Mouse (Mus musculus) embryonic facial prominence, embryonic 10.5 days (tissue): ENCODE results near the gene B4gat1. TPM values are rescaled to one million over a fixed set of nuclear protein-coding genes. Genes with fewer than 3 reads are reported as not detected.
"Not testable (repeated sequence)": the region's sequence is repeated elsewhere in the genome, so short reads cannot be mapped to it uniquely, and the experiment has no call there.

Experiments used
- DNase-seq: peaks from one replicate; pipeline ENCODE4 v3.0.0-alpha.2; 2017; ENCODE audit warnings: low spot score
- H3K27ac ChIP-seq: fragments of 300-500 bp; sonication (generic); replicated peaks from 2 replicates; pipeline ENCODE4 v1.5.1; 2016; ENCODE audit warnings: mild to moderate bottlenecking
- H3K27me3 ChIP-seq: fragments of 300-500 bp; sonication (generic); replicated peaks from 2 replicates; pipeline ENCODE4 v1.6.1; 2016; ENCODE audit warnings: low read depth, mild to moderate bottlenecking; ENCODE audit not compliant: poor library complexity, severe bottlenecking
- H3K36me3 ChIP-seq: fragments of 300-500 bp; sonication (generic); replicated peaks from 2 replicates; pipeline ENCODE4 v1.6.1; 2016; ENCODE audit warnings: mild to moderate bottlenecking, moderate library complexity
- H3K4me1 ChIP-seq: fragments of 300-500 bp; sonication (generic); 2 replicates; pipeline ENCODE4 v1.6.1; 2016
- H3K4me3 ChIP-seq: fragments of 300-500 bp; sonication (generic); 2 replicates; pipeline ENCODE4 v1.5.1; 2016; ENCODE audit warnings: mild to moderate bottlenecking, moderate library complexity
- H3K9me3 ChIP-seq: fragments of 300-500 bp; sonication (generic); 2 replicates; pipeline ENCODE4 v1.6.1; 2016; ENCODE audit warnings: mild to moderate bottlenecking
- WGBS: fragments of 180-500 bp; shearing (Covaris S2); methylation state at CpG from one replicate; pipeline ENCODE4 v1.1.7; 2016; 5-methylcytosine and 5-hydroxymethylcytosine counted together
- polyA plus RNA-seq: library from polyadenylated mRNA; unstranded; fragments of >200 nt; fragmentation: Nextera tagmentation; extraction: Ambion mirVana; gene quantifications from 2 replicates; pipeline ENCODE4 v1.2.1, GENCODE M21; 2016

Gene B4gat1
- 34.7 and 36.1 TPM in 2 replicates for polyA plus RNA-seq

DNA sequence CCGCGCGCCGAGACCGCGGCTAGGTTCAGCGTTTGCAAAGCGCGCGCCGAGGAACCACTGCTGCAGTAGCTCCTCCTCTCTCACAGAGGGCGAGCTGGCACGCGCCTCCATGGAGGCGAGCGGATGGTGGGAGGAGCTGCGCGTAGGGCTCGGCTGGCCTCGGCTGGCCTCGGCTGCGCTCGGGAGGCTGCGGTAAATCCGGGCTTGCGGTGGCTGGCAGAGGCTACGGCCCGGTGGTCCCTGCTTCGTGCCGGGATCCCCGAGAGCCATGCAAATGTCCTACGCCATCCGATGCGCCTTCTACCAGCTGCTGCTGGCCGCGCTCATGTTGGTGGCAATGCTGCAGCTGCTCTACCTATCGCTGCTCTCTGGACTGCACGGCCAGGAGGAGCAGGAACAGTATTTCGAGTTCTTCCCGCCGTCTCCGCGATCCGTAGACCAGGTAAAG, at the start of gene B4gat1, which contains the start of gene AC124502.3:
TSS of gene B4gat1 (plus strand) at position 118 of the 448 bp plus-strand sequence.
TSS of gene AC124502.3 (plus strand) at position 183 of the 448 bp plus-strand sequence.
- H3K4me1 ChIP-seq, result peaks cover 45% of the 10 kb centered on the region
- peaks cover 12% of the 10 kb centered on the region for H3K36me3 ChIP-seq
- under 1% methylated on average over 44 of the region's 44 CpGs for WGBS
- peak within 1 kb of the TSS; percentile 95 for H3K4me3 ChIP-seq
- DNase-seq, result peak; percentile 94
- H3K27ac ChIP-seq, result peak within 1 kb of the TSS; percentile 95
- peaks cover 7% of the 10 kb centered on the region; the same call in 1 of the 2 replicates for H3K27me3 ChIP-seq
- no peaks in the 10 kb centered on the region for H3K9me3 ChIP-seq

- no peaks in the 10 kb centered on the region for H3K9me3 ChIP-seq
- H3K4me3 ChIP-seq, result peak overlapping the region; percentile 40; the same call in 1 of the 2 replicates
- H3K27ac ChIP-seq, result no peak overlapping the region
- peaks cover 11% of the 10 kb centered on the region for H3K4me1 ChIP-seq
- H3K27me3 ChIP-seq, result peaks cover 82% of the 10 kb centered on the region
- DNase-seq, result peak; percentile 95
- WGBS, result 4% methylated on average over 13 of the region's 13 CpGs
- H3K36me3 ChIP-seq, result no peaks in the 10 kb centered on the region
Measured at GRCm38 (mm10) chr19:4989013-4989412, 49.6 kb upstream of the B4gat1 start.

- peaks cover 11% of the 10 kb centered on the region for H3K4me1 ChIP-seq
- H3K27me3 ChIP-seq, result peaks cover 82% of the 10 kb centered on the region
- WGBS, result 16% methylated on average over 47 of the region's 47 CpGs
- H3K4me3 ChIP-seq, result peak overlapping the region; percentile 40
- no peaks in the 10 kb centered on the region for H3K9me3 ChIP-seq
- no peak overlapping the region for H3K27ac ChIP-seq
- no peak for DNase-seq
- no peaks in the 10 kb centered on the region for H3K36me3 ChIP-seq
Measured at GRCm38 (mm10) chr19:4989434-4990255, 49.0 kb upstream of the B4gat1 start.

- Histone ChIP-seq H3K27me3 (peaks cover 80% of the 10 kb centered on the region), H3K9me3 (no peaks in the 10 kb centered on the region), H3K36me3 (no peaks in the 10 kb centered on the region), H3K4me1 (peaks cover 11% of the 10 kb centered on the region), H3K27ac (no peak within 1 kb of the TSS), H3K4me3 (peak within 1 kb of the TSS; percentile 40)
- 16% methylated on average over 4 of the region's 4 CpGs for WGBS
- DNase-seq, result no peak
Measured at GRCm38 (mm10) chr19:4990256-4990625, 48.4 kb upstream of the B4gat1 start, which contains the start of gene Npas4. TSS of gene Npas4 (minus strand) at chr19:4990316.

- no peak overlapping the region for H3K27ac ChIP-seq
- 2% methylated on average over 22 of the region's 22 CpGs for WGBS
- H3K36me3 ChIP-seq, result no peaks in the 10 kb centered on the region
- H3K27me3 ChIP-seq, result peaks cover 79% of the 10 kb centered on the region
- peak; percentile 35 for DNase-seq
- peak overlapping the region; percentile 23; the same call in 1 of the 2 replicates for H3K4me3 ChIP-seq
- peaks cover 11% of the 10 kb centered on the region for H3K4me1 ChIP-seq
- no peaks in the 10 kb centered on the region for H3K9me3 ChIP-seq
Measured at GRCm38 (mm10) chr19:4990716-4991115, 47.9 kb upstream of the B4gat1 start.

GRCm38 (mm10) chr19:4992371-4992770, 46.3 kb upstream of the B4gat1 start:
- H3K27ac ChIP-seq, result no peak overlapping the region
- H3K36me3 ChIP-seq, result no peaks in the 10 kb centered on the region
- 19% methylated on average over 8 of the region's 8 CpGs for WGBS
- H3K4me1 ChIP-seq, result peaks cover 11% of the 10 kb centered on the region
- peak; percentile 68 for DNase-seq
- no peak overlapping the region for H3K4me3 ChIP-seq
- no peaks in the 10 kb centered on the region for H3K9me3 ChIP-seq
- peaks cover 73% of the 10 kb centered on the region for H3K27me3 ChIP-seq

DNA sequence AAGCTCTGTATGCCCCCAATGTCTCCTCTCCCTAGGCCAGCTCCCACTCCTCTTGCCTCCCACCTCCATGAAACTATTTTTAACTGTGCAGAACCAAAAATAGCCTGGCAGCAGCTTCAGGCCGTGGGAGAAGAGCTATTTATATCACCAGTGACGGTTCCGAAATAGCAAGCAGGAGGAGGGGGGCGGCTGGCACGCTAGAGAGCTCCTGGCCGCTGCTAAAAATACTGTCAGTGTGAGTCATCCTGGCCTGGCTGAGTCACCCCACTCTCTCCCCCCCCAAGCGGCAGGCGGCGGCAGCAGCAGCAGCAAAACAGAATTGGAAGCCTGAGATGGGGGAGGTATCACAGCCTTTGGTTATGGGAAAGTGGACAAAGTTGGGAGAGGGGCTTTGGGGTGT, 45.7 kb upstream of the B4gat1 start:
- Histone ChIP-seq H3K36me3 (no peaks in the 10 kb centered on the region), H3K4me3 (no peak overlapping the region), H3K9me3 (no peaks in the 10 kb centered on the region), H3K27me3 (peaks cover 74% of the 10 kb centered on the region), H3K4me1 (peaks cover 11% of the 10 kb centered on the region), H3K27ac (no peak overlapping the region)
- 4% methylated on average over 9 of the region's 9 CpGs for WGBS
- no peak for DNase-seq

- H3K27me3 ChIP-seq, result peaks cover 73% of the 10 kb centered on the region
- 68% methylated on average over 5 of the region's 5 CpGs for WGBS
Measured at GRCm38 (mm10) chr19:4994043-4994442, 44.6 kb upstream of the B4gat1 start.

DNA sequence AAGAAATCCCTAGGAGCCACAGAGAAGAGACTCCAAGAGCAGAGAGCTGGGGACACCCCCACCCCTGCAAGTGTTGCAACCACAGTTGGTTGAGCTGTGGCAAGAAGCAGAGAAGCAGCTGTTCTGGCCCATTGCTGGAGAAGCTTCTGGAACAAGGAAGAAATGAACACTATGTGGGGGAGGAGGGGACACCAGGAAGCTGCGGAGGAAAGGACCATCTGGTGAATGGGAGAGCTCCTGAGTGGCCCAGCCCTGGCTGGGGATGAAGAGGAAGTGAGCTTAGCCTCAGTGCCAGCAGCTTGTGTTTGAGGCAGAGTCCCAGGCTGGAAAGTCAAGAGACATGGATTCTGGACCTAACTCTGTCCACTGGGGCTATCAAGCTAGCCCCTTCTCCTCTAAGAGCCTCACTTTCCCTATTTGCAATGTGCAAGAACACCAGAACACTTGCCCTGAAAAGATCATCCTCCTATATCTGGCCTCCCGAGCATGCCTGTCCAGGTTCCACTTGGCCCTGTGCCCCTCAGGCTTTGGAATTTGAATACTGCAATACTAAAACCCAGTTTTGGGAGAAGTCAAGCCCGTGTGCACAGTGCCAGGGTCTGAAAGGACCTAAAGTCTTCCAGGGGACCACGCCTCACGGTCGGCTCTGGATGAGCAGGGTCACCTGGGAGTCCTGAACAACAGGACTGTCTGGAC, 39.0 kb upstream of the B4gat1 start:
- WGBS, result 70% methylated on average over 6 of the region's 6 CpGs
- Histone ChIP-seq H3K9me3 (no peaks in the 10 kb centered on the region), H3K4me1 (peaks cover 10% of the 10 kb centered on the region), H3K27me3 (peaks cover 42% of the 10 kb centered on the region; the same call in 1 of the 2 replicates), H3K36me3 (no peaks in the 10 kb centered on the region), H3K4me3 (no peak overlapping the region), H3K27ac (no peak overlapping the region)
- no peak for DNase-seq

More at GRCm38 (mm10) chr19:4994043-4994442, 44.6 kb upstream of the B4gat1 start:
- Histone ChIP-seq H3K4me1 (peaks cover 11% of the 10 kb centered on the region), H3K36me3 (no peaks in the 10 kb centered on the region), H3K27ac (no peak overlapping the region), H3K9me3 (no peaks in the 10 kb centered on the region), H3K4me3 (no peak overlapping the region)
- no peak for DNase-seq

GRCm38 (mm10) chr19:5001666-5002406, 36.8 kb upstream of the B4gat1 start:
- Histone ChIP-seq H3K36me3 (no peaks in the 10 kb centered on the region), H3K27me3 (peaks cover 32% of the 10 kb centered on the region; the same call in 1 of the 2 replicates), H3K4me1 (peaks cover 10% of the 10 kb centered on the region), H3K4me3 (peak overlapping the region; percentile 55), H3K27ac (peak overlapping the region; percentile 55), H3K9me3 (peaks cover 8% of the 10 kb centered on the region)
- 2% methylated on average over 39 of the region's 39 CpGs for WGBS
- peak; percentile 88 for DNase-seq

DNA sequence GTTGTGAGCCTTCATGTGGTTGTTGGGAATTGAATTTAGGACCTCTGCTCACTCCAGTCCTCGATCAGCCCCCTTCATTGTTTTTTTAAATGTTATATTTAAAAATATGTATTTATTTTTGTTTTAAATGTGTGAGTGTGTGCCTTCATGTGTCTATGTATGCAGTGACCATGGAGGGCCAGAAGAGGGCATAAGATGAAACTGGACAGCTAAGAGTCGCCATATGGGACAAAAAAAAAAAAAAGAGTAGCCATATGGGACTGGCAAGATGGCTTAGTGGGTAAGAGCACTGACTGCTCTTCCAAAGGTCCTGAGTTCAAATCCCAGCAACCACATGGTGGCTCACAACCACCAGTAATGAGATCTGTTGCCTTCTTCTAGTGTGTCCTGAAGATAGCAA, 35.0 kb upstream of the B4gat1 start:
- Histone ChIP-seq H3K4me1 (peaks cover 10% of the 10 kb centered on the region), H3K9me3 (peaks cover 10% of the 10 kb centered on the region), H3K27me3 (peaks cover 23% of the 10 kb centered on the region; the same call in 1 of the 2 replicates)
- H3K36me3 ChIP-seq, H3K4me3 ChIP-seq, DNase-seq, H3K27ac ChIP-seq: not testable (repeated sequence)
- 63% methylated on average over 2 of the region's 2 CpGs for WGBS

DNA sequence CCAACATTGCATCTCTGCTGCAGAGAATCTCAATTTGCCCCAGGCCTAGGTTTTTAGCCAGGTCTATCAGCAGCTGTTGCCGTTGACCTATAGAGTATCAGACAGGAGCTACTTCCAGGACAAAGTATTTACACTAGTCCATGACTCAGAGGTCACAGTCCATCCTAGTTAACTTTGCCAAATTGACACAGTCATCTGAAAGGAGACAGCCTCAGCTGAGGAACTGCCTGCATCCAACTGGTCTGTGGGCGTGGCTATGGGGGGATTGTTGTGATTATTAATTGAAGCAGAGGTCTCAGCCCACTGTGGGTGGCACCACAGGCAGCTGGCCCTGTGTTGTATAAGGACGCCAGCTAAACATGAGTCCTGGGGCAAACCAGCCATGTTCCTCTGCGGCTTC, 33.7 kb upstream of the B4gat1 start:
- WGBS, result 69% methylated on average over 4 of the region's 4 CpGs
- Histone ChIP-seq H3K27ac (no peak overlapping the region), H3K4me3 (no peak overlapping the region), H3K4me1 (peaks cover 10% of the 10 kb centered on the region), H3K27me3 (peaks cover 15% of the 10 kb centered on the region; the same call in 1 of the 2 replicates), H3K9me3 (peaks cover 10% of the 10 kb centered on the region), H3K36me3 (no peaks in the 10 kb centered on the region)
- no peak for DNase-seq
